Mouse (Mus musculus) cortical plate, adult 2 months (tissue): ENCODE data around the gene Calcoco1. TPM values are rescaled to one million over a fixed set of nuclear protein-coding genes. Genes with fewer than 3 reads are reported as not detected.
A peak's percentile ranks its signal among the peaks of the same experiment; 100 is the strongest.

ENCODE experiments used
- H3K27ac ChIP-seq: fragments of 200-500 bp; 2 replicates; pipeline ENCODE4 v1.5.1; 2012; ENCODE audit warnings: low read length, control low read depth, inconsistent platforms; ENCODE audit not compliant: insufficient read depth
- H3K4me1 ChIP-seq: fragments of 200-500 bp; 2 replicates; pipeline ENCODE4 v1.6.1; 2011; ENCODE audit warnings: low read length; ENCODE audit not compliant: control insufficient read depth, insufficient read depth
- H3K4me3 ChIP-seq: fragments of 200-500 bp; 2 replicates; pipeline ENCODE4 v1.5.1; 2011; ENCODE audit warnings: mild to moderate bottlenecking, low read length, control low read depth; ENCODE audit not compliant: insufficient read depth
- CTCF ChIP-seq: fragments of 200-500 bp; IDR thresholded peaks from 2 replicates; pipeline ENCODE4 v1.5.1; 2011; ENCODE audit warnings: mild to moderate bottlenecking, control low read depth, low read length; ENCODE audit not compliant: insufficient read depth; ENCODE audit errors: extremely low read depth
- POLR2A ChIP-seq: fragments of 200-500 bp; IDR thresholded peaks from 2 replicates; pipeline ENCODE4 v1.6.1; 2011; ENCODE audit warnings: mild to moderate bottlenecking, low read length, control low read depth; ENCODE audit not compliant: insufficient read depth; ENCODE audit errors: extremely low read depth
- polyA plus RNA-seq: library from polyadenylated mRNA; depleted of rRNA; stranded (reverse); fragments of >200 nt; gene quantifications from 2 replicates; pipeline ENCODE4 v1.2.3, GENCODE M21; 2012

Gene Calcoco1
- polyA plus RNA-seq, 1 experiment: 62.5 TPM

DNA sequence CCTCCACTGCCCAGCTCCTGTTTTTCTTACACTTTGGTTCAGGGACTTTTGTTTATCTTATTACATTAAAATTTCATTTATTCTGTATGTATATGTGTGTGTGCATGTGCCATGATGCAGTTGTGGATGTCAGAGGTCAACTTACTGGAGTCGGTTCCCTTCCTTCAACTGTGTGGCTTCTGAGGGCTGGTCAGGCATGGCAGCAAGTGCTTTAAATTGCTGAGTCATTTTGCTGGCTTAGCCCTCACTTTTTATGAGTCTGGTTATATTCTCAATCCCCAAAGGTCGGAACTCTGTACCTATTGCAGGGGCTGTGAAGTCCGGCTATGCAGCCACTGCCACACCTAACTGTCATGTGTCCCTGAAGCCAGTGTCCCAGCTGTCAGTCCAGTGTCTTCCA lies 19.0 kb downstream of the Calcoco1 start:
- no peak overlapping the region for H3K27ac ChIP-seq
- no peak for TF ChIP-seq CTCF
- H3K4me3 ChIP-seq: no peak overlapping the region
- H3K4me1 ChIP-seq: peaks cover 4% of the 10 kb centered on the region

DNA sequence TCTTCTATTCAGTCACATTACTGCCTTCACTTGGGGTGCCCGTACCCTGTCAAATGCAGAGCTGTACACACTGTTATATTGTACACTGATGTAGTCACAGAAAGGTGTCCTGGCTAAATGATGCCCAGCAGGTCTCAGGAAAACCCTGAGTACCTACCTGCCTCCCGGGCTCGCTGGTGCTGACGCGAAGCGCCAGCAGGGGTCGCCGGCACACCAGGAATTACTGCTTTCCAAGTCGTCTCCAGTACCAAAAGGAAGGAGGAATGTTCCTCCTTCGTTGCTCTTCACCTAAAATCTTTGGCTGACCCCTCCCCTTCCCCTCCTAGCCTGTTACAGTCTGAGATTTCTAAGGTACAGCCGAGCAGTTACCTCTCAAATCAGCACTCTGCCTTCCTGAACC lies 23.8 kb downstream of the Calcoco1 start:
- H3K4me3 ChIP-seq: no peak overlapping the region
- H3K4me1 ChIP-seq: no peaks in the 10 kb centered on the region
- no peak for TF ChIP-seq POLR2A
- peak; percentile 95 for TF ChIP-seq CTCF
- no peak overlapping the region for H3K27ac ChIP-seq

DNA sequence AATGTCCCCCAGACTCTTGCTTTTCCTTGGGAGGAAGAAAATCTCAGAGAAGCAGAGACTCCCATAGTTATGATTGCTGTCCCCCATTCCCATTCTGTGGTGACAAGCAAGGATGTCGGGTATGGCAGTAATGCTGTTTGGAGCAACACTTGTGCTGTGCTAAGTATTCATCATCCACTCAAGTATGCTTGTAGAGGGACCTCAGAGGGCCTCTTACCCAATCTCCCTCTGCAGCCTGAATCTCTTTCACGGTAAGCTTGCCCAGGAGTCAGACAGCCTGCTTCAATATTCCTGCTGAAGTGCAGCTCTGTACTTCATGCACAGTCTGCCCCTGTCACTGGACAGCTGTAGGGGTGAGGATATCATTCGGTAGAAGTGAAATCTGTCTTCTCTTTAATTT lies 25.1 kb downstream of the Calcoco1 start:
- no peak overlapping the region for H3K4me3 ChIP-seq
- no peak overlapping the region for H3K27ac ChIP-seq
- TF ChIP-seq CTCF (no peak), POLR2A (no peak)
- H3K4me1 ChIP-seq: no peaks in the 10 kb centered on the region

DNA sequence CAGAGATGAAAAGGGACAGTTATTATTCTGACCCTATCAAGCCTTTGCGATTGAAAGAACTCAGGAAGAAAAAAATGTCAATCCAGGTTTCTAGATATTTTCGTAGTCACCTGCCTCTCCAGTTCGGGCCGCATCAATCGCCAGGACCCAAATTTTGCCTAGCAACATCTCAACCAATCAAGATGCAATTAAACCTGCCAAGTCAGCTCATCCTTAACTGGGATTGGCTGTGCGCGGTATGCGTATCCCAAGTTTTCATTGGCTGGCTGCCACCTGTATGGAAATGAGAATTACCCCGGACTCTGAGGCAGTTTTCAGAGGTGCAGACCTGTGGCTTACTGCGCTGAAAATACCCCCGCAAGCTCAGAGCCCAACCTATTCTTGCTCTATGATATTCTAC lies 28.4 kb downstream of the Calcoco1 start:
- H3K4me3 ChIP-seq: peak overlapping the region; percentile 41
- H3K27ac ChIP-seq: no peak overlapping the region
- TF ChIP-seq CTCF (no peak), POLR2A (no peak)
- no peaks in the 10 kb centered on the region for H3K4me1 ChIP-seq

DNA sequence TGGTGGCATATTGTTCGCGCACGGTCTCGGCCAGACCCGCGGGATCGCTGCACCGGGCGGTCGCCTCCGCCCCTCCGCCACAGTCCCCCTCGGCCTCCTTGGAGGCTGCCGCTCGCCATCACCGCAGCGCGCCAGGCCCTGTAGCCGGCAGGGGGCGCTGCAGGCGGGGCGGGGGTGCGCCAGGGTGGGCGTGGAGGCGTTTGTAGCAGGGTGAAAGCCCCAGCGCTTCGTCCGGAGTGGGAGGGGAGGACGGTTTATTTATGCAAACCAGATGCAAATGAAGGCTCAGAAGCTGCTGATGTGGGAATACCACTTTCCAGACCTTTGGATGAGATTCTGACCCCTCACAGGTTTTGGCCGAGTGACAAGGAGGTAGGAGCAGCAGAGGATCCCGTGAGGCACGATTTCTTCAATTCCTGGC lies 29.0 kb downstream of the Calcoco1 start:
- Histone ChIP-seq H3K27ac (no peak overlapping the region), H3K4me3 (peak overlapping the region; percentile 41), H3K4me1 (no peaks in the 10 kb centered on the region)
- TF ChIP-seq POLR2A (0 out of 2 replicates have a peak, but pooled peaks have one; percentile 8), CTCF (peak; percentile 26; the same call in 1 of the 2 replicates)

DNA sequence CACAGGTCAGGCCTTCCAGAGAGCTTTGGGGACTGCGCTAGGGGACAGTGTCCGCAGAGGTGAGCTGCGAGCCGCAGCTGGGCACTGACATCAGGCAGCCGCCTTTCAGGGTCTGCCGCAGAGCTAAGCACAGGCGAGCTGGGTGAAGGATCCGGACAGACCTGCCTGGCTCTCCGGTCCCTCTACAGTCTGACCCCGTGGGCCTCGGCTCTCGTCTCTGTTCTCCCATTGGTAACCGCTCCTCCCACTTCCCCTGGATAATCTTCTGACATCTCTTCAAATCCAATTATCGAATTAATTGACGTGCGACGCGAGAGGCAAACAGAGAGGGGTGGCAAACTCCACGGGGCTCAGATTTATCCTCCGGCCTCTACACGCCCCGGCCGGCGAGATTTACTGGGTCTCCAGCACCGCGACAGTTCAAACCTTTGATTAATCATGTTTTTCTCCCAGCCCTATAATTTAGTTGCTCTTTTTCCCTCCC lies 29.6 kb downstream of the Calcoco1 start:
- Histone ChIP-seq H3K27ac (0 out of 2 replicates have a peak overlapping the region, but pooled peaks have one; percentile 10), H3K4me3 (peak overlapping the region; percentile 41), H3K4me1 (no peaks in the 10 kb centered on the region)
- no peak for TF ChIP-seq POLR2A
- no peak for TF ChIP-seq CTCF

DNA sequence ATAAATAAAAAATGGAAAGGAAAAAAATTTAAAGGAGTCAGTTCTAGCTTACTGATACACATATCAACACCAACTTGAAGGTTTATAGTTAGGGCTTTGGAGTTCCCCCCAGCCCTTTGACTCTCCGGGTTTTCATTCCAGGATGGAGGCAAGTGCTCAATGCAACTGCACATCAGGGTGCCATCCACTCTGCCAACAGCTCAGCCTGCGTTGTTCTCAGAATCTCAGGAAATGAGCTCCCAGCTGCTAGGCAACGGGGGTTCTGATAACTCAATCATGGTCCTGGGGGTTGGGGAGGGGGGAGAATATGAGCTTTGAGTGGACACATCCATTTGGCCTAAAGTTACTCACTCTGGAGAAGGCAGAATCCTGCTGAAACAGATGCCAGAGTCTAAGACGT lies 36.2 kb downstream of the Calcoco1 start:
- Histone ChIP-seq H3K4me3 (no peak overlapping the region), H3K27ac (no peak overlapping the region), H3K4me1 (peaks cover 3% of the 10 kb centered on the region; the same call in 1 of the 2 replicates)
- TF ChIP-seq CTCF (no peak), POLR2A (no peak)

DNA sequence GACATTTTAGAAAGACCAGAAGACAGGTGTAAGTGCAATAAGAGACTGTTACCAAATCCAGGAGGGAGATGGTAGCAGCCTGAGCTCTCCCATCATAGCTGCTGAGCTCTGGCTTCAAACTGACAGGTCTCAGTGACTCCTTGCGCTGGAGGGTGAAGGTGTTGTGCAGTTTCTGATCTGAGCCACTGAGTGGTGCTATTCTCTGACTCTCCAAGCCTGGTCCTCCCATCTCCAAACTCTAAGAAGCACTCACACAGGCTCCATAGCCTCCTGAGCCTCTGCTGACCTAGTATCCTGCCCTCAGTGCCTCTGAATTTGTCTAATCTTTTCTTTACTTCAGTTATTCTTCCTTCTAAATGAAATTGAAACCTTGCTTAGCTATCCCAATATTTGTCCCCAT lies 38.3 kb downstream of the Calcoco1 start:
- Histone ChIP-seq H3K27ac (no peak overlapping the region), H3K4me1 (peaks cover 3% of the 10 kb centered on the region; the same call in 1 of the 2 replicates), H3K4me3 (no peak overlapping the region)
- peak; percentile 47 for TF ChIP-seq CTCF
- no peak for TF ChIP-seq POLR2A

DNA sequence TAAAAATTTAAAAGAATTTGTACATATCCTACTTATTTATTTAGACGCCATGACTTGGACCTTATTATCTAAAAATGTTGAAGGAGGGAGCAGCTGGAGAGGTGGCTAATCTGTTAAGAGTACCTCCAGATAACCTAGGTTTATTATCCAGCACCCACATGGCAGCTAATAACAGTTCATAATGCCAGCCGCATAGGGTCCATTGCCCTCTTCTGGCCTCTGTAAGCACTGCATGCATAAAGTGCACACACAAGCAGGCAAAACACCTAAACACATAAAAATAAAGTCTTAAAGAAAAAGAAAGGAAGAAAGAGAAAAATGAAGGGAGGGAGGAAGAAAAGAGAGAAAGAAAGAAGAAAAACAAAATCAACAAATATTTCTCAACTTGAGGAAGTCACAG lies 45.6 kb downstream of the Calcoco1 start:
- Histone ChIP-seq H3K4me3 (no peak overlapping the region), H3K27ac (no peak overlapping the region), H3K4me1 (no peaks in the 10 kb centered on the region)
- TF ChIP-seq CTCF: no peak
- TF ChIP-seq POLR2A: no peak

DNA sequence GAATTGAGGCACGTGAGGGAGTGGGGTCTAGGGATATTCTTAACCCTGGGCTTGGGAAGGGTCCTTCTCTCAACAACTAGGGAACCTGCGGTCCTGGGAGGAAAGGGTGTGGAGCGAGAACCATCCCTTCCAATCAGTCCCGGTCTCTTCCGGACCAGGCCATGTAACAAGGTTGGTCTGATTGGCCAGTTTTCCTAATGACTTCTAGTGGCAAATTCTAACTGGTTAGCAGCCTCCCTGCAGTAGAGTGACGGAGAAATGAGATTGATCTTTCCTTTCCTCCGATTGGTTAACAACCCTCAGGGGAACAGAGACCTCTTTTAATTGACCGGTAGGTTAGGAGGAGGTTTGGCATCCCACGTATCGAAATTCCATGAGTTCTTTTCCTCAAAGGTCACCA lies 48.4 kb downstream of the Calcoco1 start:
- Histone ChIP-seq H3K4me3 (peak overlapping the region; percentile 3; the same call in 1 of the 2 replicates), H3K27ac (no peak overlapping the region), H3K4me1 (peaks cover 3% of the 10 kb centered on the region)
- peak; percentile 83 for TF ChIP-seq POLR2A
- no peak for TF ChIP-seq CTCF
